Mouse (Mus musculus): ENCODE data around the gene Traf1. TPM values are rescaled to one million over a fixed set of nuclear protein-coding genes. Genes with fewer than 3 reads are reported as not detected.

The Traf1 gene
- polyA plus RNA-seq, 1 experiment from 2014 or later: 2.0 TPM

DNA sequence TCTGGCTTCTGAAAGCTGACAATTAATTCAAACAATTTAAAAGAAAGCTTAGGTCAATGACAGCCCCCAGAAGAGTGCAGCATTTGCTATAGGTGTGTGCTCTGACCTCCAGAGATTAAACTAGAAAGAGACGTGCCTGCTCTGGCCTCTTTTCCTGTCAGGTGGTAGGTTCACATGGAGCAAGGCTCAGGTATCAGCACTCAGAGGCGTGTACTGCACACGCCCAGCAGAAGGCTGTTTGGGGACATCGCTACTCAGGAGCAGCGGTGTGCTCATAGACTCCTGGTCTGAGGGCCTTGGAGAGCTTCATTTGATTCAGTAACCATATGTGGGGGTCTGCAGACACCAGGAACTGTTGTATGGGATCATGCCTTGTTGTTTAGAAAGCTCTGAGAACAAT, 34.3 kb downstream of the Traf1 start:
- no peak overlapping the region for H3K4me3 ChIP-seq
- ATAC-seq (ENCODE audit: low FRiP score, low read depth): no peak
- no peak overlapping the region for H3K9ac ChIP-seq
- no peak overlapping the region for H3K27ac ChIP-seq (replicated peaks)
- no peak overlapping the region for H3K4me2 ChIP-seq
- H3K36me3 ChIP-seq: no peaks in the 10 kb centered on the region
- H3K27me3 ChIP-seq: no peaks in the 10 kb centered on the region
- no peaks in the 10 kb centered on the region for H3K9me3 ChIP-seq
- H3K4me1 ChIP-seq (replicated peaks): no peaks in the 10 kb centered on the region
- WGBS: 79% methylated on average over 5 of the region's 5 CpGs

DNA sequence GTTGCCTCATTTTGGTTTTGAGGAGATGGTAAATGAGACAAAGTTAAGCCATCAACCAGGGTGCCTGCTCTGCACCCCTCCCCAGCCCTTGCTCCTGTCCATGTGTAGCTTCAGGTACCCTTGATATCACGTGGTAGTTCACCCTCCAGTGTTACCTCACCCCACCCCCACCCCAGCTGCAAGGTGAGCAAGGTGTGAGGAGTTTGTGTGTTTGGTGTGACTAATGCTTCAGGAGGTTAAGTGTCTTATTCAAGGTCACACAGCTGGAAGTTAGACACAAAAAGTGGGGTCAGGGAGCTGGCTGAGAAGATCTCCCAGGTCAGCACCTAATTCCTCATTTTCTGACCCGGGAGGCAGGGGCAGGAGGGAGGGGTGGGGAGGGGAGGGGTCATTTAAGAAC, 38.8 kb downstream of the Traf1 start:
- Histone ChIP-seq H3K27ac (replicated peaks) (no peak overlapping the region), H3K36me3 (no peaks in the 10 kb centered on the region), H3K27me3 (no peaks in the 10 kb centered on the region), H3K9me3 (no peaks in the 10 kb centered on the region), H3K4me2 (no peak overlapping the region), H3K4me1 (replicated peaks) (no peaks in the 10 kb centered on the region), H3K4me3 (no peak overlapping the region), H3K9ac (no peak overlapping the region)
- ATAC-seq (ENCODE audit: low FRiP score, low read depth): no peak
- WGBS: 28% methylated on average over 2 of the region's 2 CpGs

DNA sequence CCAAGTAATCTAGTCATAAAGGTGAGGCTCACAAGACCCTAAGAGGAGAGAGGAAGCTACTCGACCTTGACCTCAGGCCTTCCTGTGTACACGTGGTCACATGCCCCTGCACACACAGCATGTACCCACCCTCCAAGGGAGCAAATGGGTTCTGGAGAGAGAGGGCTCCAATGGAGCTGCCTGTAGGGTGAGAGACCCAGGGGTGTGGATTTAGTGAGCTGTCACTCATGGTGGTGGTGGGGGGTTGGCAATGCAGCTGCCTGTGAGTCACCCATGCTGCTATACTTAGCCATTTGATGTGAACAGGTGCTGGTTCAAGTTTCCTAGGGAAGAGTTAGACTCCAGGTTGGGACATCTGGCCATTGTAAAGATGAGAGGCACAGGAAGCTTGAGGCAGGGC, 41.4 kb downstream of the Traf1 start:
- Histone ChIP-seq H3K36me3 (no peaks in the 10 kb centered on the region), H3K27ac (replicated peaks) (no peak overlapping the region), H3K4me1 (replicated peaks) (no peaks in the 10 kb centered on the region), H3K4me3 (no peak overlapping the region), H3K4me2 (no peak overlapping the region), H3K27me3 (peaks cover 3% of the 10 kb centered on the region), H3K9me3 (no peaks in the 10 kb centered on the region), H3K9ac (no peak overlapping the region)
- WGBS: 66% methylated on average over 2 of the region's 2 CpGs
- no peak for ATAC-seq (ENCODE audit: low FRiP score, low read depth)

DNA sequence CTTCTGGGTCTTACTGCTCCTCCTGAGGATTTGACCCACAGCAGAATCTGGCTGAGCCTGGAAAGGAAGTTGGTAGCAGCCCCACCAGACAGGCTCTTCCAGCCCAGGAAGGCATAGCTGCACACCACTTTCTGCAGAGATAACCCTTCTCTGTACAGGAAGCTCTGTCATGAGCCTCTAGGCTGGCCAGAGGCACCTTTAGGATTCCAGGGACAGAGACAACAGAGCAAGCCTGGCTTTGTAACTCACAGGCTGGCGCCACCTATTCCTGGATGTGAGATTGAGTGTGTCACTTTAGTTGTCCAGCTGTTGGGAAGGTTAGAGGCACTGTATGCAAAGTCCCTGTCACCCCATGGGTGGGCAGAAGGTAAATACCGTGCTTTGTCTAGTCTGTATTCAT, 46.5 kb downstream of the Traf1 start:
- ATAC-seq (ENCODE audit: low FRiP score, low read depth): no peak
- 0 out of 2 replicates have a peak overlapping the region, but pooled peaks have one; percentile 84 for H3K4me2 ChIP-seq
- 53% methylated on average over 2 of the region's 2 CpGs for WGBS
- no peaks in the 10 kb centered on the region for H3K36me3 ChIP-seq
- H3K9me3 ChIP-seq: no peaks in the 10 kb centered on the region
- no peak overlapping the region for H3K9ac ChIP-seq
- no peak overlapping the region for H3K4me3 ChIP-seq
- peaks cover 19% of the 10 kb centered on the region for H3K4me1 ChIP-seq (replicated peaks)
- H3K27me3 ChIP-seq: peaks cover 24% of the 10 kb centered on the region
- no peak overlapping the region for H3K27ac ChIP-seq (replicated peaks)

DNA sequence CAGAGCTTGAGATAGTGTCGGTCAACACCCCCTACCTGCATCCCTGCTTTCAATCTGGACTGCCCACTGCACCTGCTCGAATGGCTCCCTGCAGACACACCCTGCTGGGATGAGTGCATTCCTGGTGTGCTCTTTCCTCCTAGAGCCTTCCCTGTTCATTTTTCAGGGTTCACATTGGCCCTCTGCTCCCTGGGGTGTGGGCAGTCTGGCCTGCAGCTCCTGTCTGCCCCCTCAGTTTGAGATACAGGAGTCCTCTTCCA, 46.8 kb downstream of the Traf1 start:
- Histone ChIP-seq H3K27me3 (peaks cover 24% of the 10 kb centered on the region), H3K27ac (replicated peaks) (no peak overlapping the region), H3K4me3 (peak overlapping the region; percentile 52; the same call in 1 of the 2 replicates), H3K4me1 (replicated peaks) (peaks cover 19% of the 10 kb centered on the region), H3K9ac (no peak overlapping the region), H3K9me3 (no peaks in the 10 kb centered on the region), H3K36me3 (no peaks in the 10 kb centered on the region), H3K4me2 (peak overlapping the region; percentile 84)
- ATAC-seq (ENCODE audit: low FRiP score, low read depth): no peak
- 14% methylated on average over 2 of the region's 2 CpGs for WGBS

DNA sequence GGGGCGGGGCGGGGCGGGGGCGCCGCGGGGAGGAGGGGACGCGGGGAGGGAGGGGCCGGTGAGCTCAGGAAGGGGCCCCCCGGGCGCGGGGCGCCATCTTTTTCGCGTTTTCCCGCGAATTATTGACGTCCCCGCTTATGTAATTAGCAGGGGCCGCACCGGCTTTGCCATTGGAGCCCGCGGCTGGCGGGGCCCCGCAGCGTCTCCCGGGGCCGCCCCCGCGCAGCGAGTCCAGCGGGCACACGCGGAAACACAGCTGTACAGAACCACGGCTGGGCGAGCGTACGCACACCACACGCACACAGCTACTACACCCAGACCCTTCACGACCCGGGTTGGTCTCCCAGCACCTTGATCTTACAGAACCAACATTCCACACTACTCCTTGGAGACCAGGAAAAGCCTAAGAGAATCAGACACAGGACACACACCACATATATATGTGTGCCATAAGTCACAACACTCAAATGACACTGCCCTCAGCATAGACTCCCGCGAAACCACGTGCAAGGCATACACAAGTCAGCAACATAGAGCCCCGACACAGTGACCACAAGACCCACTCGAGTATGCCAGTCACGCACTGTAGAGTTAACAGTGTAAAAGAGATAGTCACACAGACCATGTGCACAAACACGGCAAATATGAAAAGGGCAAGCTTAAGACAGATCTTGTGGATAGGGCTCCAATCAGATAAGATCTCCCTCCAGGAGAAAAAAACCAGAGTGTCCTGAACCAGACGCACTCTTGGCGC, 47.3 kb downstream of the Traf1 start:
- peaks cover 19% of the 10 kb centered on the region for H3K4me1 ChIP-seq (replicated peaks)
- peak overlapping the region; percentile 84 for H3K4me2 ChIP-seq
- WGBS: 3% methylated on average over 37 of the region's 50 CpGs
- peak overlapping the region; percentile 43 for H3K9ac ChIP-seq
- peak; percentile 76 for ATAC-seq (ENCODE audit: low FRiP score, low read depth)
- H3K27me3 ChIP-seq: peaks cover 24% of the 10 kb centered on the region
- H3K4me3 ChIP-seq: peak overlapping the region; percentile 52
- no peak overlapping the region for H3K27ac ChIP-seq (replicated peaks)
- H3K36me3 ChIP-seq: no peaks in the 10 kb centered on the region
- no peaks in the 10 kb centered on the region for H3K9me3 ChIP-seq

DNA sequence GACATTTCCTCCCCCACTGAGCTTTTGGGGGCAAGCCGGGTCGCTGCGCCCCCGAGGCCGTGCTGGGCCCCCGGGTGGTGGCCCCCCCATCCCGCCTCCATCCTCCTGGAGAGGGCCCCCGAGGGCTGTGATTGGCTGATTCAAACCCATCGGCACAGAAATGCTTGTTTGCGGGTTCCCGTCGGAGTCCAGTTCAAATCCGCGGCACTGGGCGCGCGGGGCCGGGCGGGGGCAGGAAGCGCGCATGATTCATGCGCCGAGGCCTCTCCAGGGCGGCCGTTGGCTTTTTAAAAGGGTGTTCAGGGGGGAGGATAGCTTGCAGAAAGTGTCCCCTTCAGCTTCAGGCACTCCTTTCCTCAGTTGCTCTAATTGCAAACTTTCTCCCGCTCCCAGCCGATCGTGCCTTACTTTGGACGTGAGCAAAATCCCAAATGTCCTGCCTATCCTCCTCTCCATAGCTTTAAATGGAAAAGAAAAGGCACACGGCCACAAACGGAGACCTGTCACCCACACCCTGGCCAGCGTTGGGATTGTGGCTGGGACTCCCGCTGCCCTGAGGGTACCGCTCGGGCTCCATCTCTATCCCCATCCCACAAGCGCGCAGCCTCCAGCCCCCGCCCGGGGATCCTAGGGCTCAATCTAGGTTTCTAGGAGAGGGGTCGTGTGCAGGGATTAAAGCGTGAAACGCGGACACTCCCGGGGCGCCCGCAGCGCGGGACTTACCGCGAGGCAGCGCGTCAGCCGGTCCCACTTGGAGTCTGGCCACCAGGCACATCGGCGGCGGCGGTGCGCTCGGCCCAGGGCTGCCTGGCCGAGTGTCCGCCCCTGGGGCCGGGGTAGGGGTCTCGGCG, 48.1 kb downstream of the Traf1 start, which contains the start of gene Phf19:
Gene Phf19 (minus strand): TSS at position 809 of the 851 bp plus-strand sequence.
- Histone ChIP-seq H3K9ac (peak within 1 kb of the TSS; percentile 43), H3K4me2 (peak within 1 kb of the TSS; percentile 84), H3K27ac (replicated peaks) (no peak within 1 kb of the TSS), H3K9me3 (no peaks in the 10 kb centered on the region), H3K4me1 (replicated peaks) (peaks cover 19% of the 10 kb centered on the region), H3K27me3 (peaks cover 24% of the 10 kb centered on the region), H3K4me3 (peak within 1 kb of the TSS; percentile 52), H3K36me3 (no peaks in the 10 kb centered on the region)
- ATAC-seq (ENCODE audit: low FRiP score, low read depth): peak; percentile 55; the same call in 1 of the 2 replicates
- under 1% methylated on average over 59 of the region's 64 CpGs for WGBS

DNA sequence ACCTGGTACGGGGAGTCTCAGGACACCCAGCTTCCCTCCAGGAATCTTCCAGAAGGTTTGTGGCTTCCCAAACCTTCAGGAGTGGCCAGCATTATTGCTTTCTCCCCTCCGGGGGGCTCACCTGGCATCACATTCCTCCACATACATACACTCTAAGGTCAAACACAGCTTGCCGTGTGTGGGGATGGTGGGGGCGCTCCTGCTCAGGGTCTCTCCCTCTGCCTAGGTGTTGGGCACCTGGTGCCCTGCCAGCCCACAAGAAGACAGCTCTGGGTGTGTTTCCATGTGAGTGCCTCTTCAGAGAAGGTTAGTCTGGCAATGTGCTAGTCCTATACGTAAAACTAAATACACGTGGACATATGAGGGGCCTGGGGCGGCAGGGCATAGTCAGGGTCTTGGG, 49.0 kb downstream of the Traf1 start:
- Histone ChIP-seq H3K27ac (replicated peaks) (no peak overlapping the region), H3K9ac (no peak overlapping the region), H3K27me3 (peaks cover 24% of the 10 kb centered on the region), H3K36me3 (no peaks in the 10 kb centered on the region), H3K4me2 (peak overlapping the region; percentile 84), H3K4me1 (replicated peaks) (peaks cover 19% of the 10 kb centered on the region), H3K4me3 (peak overlapping the region; percentile 52), H3K9me3 (no peaks in the 10 kb centered on the region)
- no peak for ATAC-seq (ENCODE audit: low FRiP score, low read depth)
- WGBS: 50% methylated on average over 7 of the region's 7 CpGs

DNA sequence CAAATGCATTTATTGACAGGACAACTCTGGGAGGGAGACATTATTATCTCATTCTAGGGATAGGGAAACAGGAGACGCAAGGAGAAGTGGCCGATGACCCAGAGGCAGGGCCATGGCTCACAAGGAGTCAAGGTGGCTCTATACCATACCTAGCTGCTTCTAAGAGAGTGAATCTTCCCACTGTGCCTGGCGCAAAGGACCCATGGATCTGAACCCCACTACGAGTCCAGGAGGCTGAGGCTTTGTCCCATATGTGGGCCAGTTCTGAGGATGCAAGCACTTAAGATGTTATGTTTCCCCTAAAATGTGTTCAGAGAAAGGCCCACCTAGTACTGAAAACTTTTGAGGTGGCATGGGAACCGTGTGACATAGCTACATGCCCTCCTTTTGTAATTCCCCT, 49.7 kb downstream of the Traf1 start:
- no peak for ATAC-seq (ENCODE audit: low FRiP score, low read depth)
- H3K4me2 ChIP-seq: no peak overlapping the region
- H3K9me3 ChIP-seq: no peaks in the 10 kb centered on the region
- H3K27me3 ChIP-seq: peaks cover 24% of the 10 kb centered on the region
- no peak overlapping the region for H3K27ac ChIP-seq (replicated peaks)
- no peak overlapping the region for H3K4me3 ChIP-seq
- H3K9ac ChIP-seq: no peak overlapping the region
- 86% methylated on average over 5 of the region's 5 CpGs for WGBS
- peaks cover 19% of the 10 kb centered on the region for H3K4me1 ChIP-seq (replicated peaks)
- no peaks in the 10 kb centered on the region for H3K36me3 ChIP-seq

DNA sequence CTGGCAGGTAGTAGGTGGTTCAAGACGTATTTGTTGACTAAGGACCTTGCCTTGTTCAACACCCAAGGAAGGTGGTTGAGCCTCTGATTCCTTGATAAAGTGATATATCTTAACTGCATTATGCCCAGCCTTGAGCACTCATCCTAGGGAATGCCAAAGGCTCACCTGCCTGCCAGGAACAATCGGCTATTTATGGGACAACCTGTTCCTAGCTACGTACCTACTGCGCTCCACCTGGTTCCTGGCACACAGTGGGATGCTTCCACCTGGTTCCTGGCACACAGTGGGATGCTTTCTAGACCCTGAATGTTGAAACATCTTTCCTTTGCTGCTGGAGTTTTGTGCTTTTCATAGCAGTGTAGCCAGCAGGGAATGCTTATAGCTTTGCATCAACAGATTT, 51.9 kb downstream of the Traf1 start:
- no peak for ATAC-seq (ENCODE audit: low FRiP score, low read depth)
- no peaks in the 10 kb centered on the region for H3K36me3 ChIP-seq
- H3K4me3 ChIP-seq: no peak overlapping the region
- no peak overlapping the region for H3K9ac ChIP-seq
- H3K27ac ChIP-seq (replicated peaks): no peak overlapping the region
- WGBS: 89% methylated on average over 4 of the region's 4 CpGs
- no peaks in the 10 kb centered on the region for H3K9me3 ChIP-seq
- peaks cover 18% of the 10 kb centered on the region for H3K4me1 ChIP-seq (replicated peaks)
- peaks cover 17% of the 10 kb centered on the region for H3K27me3 ChIP-seq
- H3K4me2 ChIP-seq: no peak overlapping the region

DNA sequence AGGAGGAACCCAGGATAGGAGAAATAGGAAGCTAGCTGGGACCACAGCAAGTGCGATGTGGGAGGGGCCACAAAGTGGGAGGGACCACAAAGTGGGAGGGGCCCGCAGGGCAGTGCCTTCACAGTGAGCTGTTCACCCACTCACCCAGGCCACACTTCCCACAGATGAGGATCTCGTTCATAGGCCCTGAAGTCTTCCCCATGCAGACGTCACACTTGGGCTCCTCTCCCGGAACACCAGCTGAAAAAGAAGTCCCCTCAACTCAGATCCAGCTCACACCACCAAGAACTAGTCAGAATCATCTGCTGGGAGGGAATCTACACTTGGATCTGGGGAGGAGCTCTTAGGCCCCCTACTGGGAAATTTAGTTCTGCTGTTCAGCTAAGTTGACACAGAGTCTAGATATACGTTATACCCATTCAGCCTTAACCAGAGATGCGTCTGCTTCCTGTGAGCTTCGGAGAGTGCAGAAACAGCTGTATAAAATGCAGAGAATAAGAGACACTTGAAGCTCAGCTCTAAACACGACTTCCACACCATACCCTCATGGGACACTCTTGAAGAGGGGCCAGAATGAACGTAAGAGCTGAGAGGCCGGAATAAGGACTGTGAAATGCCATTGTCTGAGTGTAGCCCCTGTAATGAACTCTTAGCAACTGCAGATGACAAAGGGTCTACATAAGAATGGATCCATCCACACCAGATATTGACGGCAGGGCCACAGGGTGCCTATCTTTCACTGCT, 54.5 kb downstream of the Traf1 start:
- H3K9me3 ChIP-seq: no peaks in the 10 kb centered on the region
- no peaks in the 10 kb centered on the region for H3K27me3 ChIP-seq
- no peak overlapping the region for H3K27ac ChIP-seq (replicated peaks)
- H3K4me2 ChIP-seq: no peak overlapping the region
- H3K4me1 ChIP-seq (replicated peaks): peaks cover 10% of the 10 kb centered on the region
- H3K4me3 ChIP-seq: no peak overlapping the region
- no peak for ATAC-seq (ENCODE audit: low FRiP score, low read depth)
- H3K9ac ChIP-seq: no peak overlapping the region
- no peaks in the 10 kb centered on the region for H3K36me3 ChIP-seq
- WGBS: 37% methylated on average over 12 of the region's 12 CpGs

DNA sequence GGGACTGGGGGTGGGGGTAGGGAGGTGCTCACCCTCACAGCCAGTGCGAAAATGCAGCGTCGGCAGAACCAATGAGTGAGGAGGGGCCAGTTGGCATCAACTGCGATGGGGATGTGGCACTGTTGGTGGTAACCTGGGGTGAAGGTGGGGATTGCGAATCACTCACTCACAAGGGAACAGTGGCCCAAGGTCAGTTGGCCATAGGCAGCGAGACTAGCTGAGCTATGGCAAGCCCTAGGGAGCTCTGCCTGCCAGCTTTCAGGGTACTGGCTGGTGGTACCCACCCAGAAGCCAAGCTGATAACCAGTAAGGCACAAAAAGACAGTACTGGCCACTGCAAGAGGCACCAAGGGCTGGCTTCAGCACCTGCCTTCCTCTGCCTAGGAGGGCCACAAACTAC, 55.1 kb downstream of the Traf1 start:
- Histone ChIP-seq H3K9ac (no peak overlapping the region), H3K36me3 (no peaks in the 10 kb centered on the region), H3K4me2 (no peak overlapping the region), H3K27ac (replicated peaks) (no peak overlapping the region), H3K9me3 (no peaks in the 10 kb centered on the region), H3K27me3 (no peaks in the 10 kb centered on the region), H3K4me1 (replicated peaks) (peaks cover 10% of the 10 kb centered on the region), H3K4me3 (no peak overlapping the region)
- no peak for ATAC-seq (ENCODE audit: low FRiP score, low read depth)
- 76% methylated on average over 6 of the region's 6 CpGs for WGBS
